Mouse (Mus musculus): ENCODE results near the gene Ddx58. TPM values are rescaled to one million over a fixed set of nuclear protein-coding genes. Genes with fewer than 3 reads are reported as not detected.

The Ddx58 gene
- polyA plus RNA-seq, 1 experiment from 2014 or later: 18.0 TPM

DNA sequence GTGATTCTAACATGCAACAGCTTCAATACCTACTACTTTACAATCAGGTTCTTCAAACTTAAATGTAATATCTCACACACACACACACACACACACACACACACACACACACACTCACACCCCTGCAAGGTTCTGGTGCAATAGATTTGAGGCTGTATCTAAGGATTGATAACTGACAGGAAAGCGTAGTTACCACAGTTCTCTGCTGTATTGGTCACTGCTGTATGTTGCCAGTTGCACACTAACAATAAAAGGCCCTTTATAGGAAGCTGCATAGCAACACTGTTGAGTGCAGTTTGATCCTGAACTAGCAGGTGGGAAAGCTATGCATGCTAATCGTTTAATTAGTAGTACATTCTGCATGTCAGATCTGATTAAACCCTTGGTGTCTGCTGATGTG, 44.3 kb downstream of the Ddx58 start:
- Histone ChIP-seq H3K4me1 (replicated peaks; ENCODE audit: control insufficient read depth, insufficient read depth, low read length) (no peaks in the 10 kb centered on the region), H3K4me2 (replicated peaks; ENCODE audit: low read depth) (no peak overlapping the region), H3K9ac (ENCODE audit: low read depth, low read length) (no peak overlapping the region), H3K27ac (ENCODE audit: low read depth, low read length) (no peak overlapping the region), H3K36me3 (ENCODE audit: control insufficient read depth, insufficient read depth) (peaks cover 77% of the 10 kb centered on the region), H3K9me3 (ENCODE audit: control insufficient read depth) (no peaks in the 10 kb centered on the region), H3K27me3 (replicated peaks; ENCODE audit: control insufficient read depth, insufficient read depth, low read length) (no peaks in the 10 kb centered on the region), H3K4me3 (ENCODE audit: low read depth, low read length) (no peak overlapping the region)
- no peak for ATAC-seq
- TF ChIP-seq CTCF (IDR thresholded peaks at IDR 0.05; ENCODE audit: low read depth): no peak
- 94% methylated on average over 2 of the region's 2 CpGs for WGBS

- no peak for ATAC-seq
- Histone ChIP-seq H3K27me3 (replicated peaks; ENCODE audit: control insufficient read depth, insufficient read depth, low read length) (no peaks in the 10 kb centered on the region), H3K4me1 (replicated peaks; ENCODE audit: control insufficient read depth, insufficient read depth, low read length) (no peaks in the 10 kb centered on the region), H3K36me3 (ENCODE audit: control insufficient read depth, insufficient read depth) (peaks cover 87% of the 10 kb centered on the region), H3K4me2 (replicated peaks; ENCODE audit: low read depth) (no peak overlapping the region), H3K4me3 (ENCODE audit: low read depth, low read length) (no peak overlapping the region), H3K27ac (ENCODE audit: low read depth, low read length) (no peak overlapping the region), H3K9me3 (ENCODE audit: control insufficient read depth) (no peaks in the 10 kb centered on the region), H3K9ac (ENCODE audit: low read depth, low read length) (no peak overlapping the region)
- WGBS: 91% methylated on average over 9 of the region's 9 CpGs
- no peak for TF ChIP-seq CTCF (IDR thresholded peaks at IDR 0.05; ENCODE audit: low read depth)
Measured at GRCm38 (mm10) chr4:40193461-40193860, 46.2 kb downstream of the Ddx58 start.

GRCm38 (mm10) chr4:40192246-40192645, 47.4 kb downstream of the Ddx58 start:
- Histone ChIP-seq H3K27ac (ENCODE audit: low read depth, low read length) (no peak overlapping the region), H3K4me3 (ENCODE audit: low read depth, low read length) (no peak overlapping the region), H3K4me2 (replicated peaks; ENCODE audit: low read depth) (no peak overlapping the region), H3K4me1 (replicated peaks; ENCODE audit: control insufficient read depth, insufficient read depth, low read length) (no peaks in the 10 kb centered on the region), H3K9me3 (ENCODE audit: control insufficient read depth) (no peaks in the 10 kb centered on the region), H3K27me3 (replicated peaks; ENCODE audit: control insufficient read depth, insufficient read depth, low read length) (no peaks in the 10 kb centered on the region), H3K36me3 (ENCODE audit: control insufficient read depth, insufficient read depth) (peaks cover 88% of the 10 kb centered on the region), H3K9ac (ENCODE audit: low read depth, low read length) (no peak overlapping the region)
- WGBS: 79% methylated on average over 2 of the region's 2 CpGs
- no peak for TF ChIP-seq CTCF (IDR thresholded peaks at IDR 0.05; ENCODE audit: low read depth)
- ATAC-seq: no peak

- no peaks in the 10 kb centered on the region for H3K4me1 ChIP-seq (replicated peaks; ENCODE audit: control insufficient read depth, insufficient read depth, low read length)
- H3K27ac ChIP-seq (ENCODE audit: low read depth, low read length): no peak overlapping the region
- H3K9ac ChIP-seq (ENCODE audit: low read depth, low read length): no peak overlapping the region
- no peaks in the 10 kb centered on the region for H3K27me3 ChIP-seq (replicated peaks; ENCODE audit: control insufficient read depth, insufficient read depth, low read length)
- H3K4me3 ChIP-seq (ENCODE audit: low read depth, low read length): no peak overlapping the region
- H3K36me3 ChIP-seq (ENCODE audit: control insufficient read depth, insufficient read depth): peaks cover 88% of the 10 kb centered on the region
- WGBS: 84% methylated on average over 7 of the region's 7 CpGs
- no peak for TF ChIP-seq CTCF (IDR thresholded peaks at IDR 0.05; ENCODE audit: low read depth)
- H3K9me3 ChIP-seq (ENCODE audit: control insufficient read depth): no peaks in the 10 kb centered on the region
- ATAC-seq: no peak
- no peak overlapping the region for H3K4me2 ChIP-seq (replicated peaks; ENCODE audit: low read depth)
Measured at GRCm38 (mm10) chr4:40187956-40188355, 51.7 kb downstream of the Ddx58 start.

DNA sequence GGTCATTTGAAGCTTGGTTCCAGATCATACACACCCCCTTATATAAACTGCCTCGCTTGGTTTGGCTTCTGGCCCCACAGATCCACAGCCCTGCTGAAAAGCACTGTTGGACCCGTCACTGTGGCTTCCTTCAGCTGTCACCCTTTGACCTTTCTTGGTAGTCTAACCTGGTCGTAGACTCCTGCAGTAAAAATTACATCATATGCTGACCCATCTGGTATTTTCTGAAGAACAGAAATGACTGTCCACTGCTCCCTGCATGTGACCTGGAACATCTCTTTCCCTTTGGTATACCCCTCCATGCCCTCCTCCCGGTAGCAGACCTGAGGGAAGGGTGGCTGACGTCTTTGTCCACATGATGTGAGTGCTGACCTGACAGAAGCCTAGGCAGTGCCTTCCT, 55.2 kb downstream of the Ddx58 start:
- Histone ChIP-seq H3K27me3 (replicated peaks; ENCODE audit: control insufficient read depth, insufficient read depth, low read length) (no peaks in the 10 kb centered on the region), H3K9ac (ENCODE audit: low read depth, low read length) (no peak overlapping the region), H3K4me2 (replicated peaks; ENCODE audit: low read depth) (no peak overlapping the region), H3K9me3 (ENCODE audit: control insufficient read depth) (no peaks in the 10 kb centered on the region), H3K36me3 (ENCODE audit: control insufficient read depth, insufficient read depth) (peaks cover 71% of the 10 kb centered on the region), H3K4me1 (replicated peaks; ENCODE audit: control insufficient read depth, insufficient read depth, low read length) (0 out of 2 replicates have a peak, but pooled peaks cover 4% of the 10 kb centered on the region), H3K27ac (ENCODE audit: low read depth, low read length) (no peak overlapping the region), H3K4me3 (ENCODE audit: low read depth, low read length) (no peak overlapping the region)
- no peak for TF ChIP-seq CTCF (IDR thresholded peaks at IDR 0.05; ENCODE audit: low read depth)
- no peak for ATAC-seq
- 70% methylated on average over 5 of the region's 5 CpGs for WGBS

DNA sequence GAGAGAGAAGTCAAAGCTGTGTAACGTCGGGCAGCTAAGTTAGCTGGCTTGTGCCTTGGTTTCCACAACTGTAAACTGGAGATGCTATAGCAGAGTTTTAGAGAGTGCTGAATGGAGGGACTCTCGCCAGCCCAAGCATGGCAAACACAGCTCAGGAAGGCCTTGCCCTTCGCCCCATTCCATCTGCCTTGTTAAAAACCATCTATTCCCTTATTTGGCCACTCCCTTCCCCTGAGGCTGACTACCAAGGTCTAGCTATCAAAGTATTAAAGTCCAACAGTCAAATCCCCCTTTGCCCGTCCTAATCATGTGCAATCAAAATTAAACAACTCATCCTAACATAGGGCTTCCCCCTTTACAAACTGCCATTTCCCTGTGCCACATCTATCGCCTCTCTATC, 55.8 kb downstream of the Ddx58 start:
- H3K4me2 ChIP-seq (replicated peaks; ENCODE audit: low read depth): no peak overlapping the region
- H3K4me1 ChIP-seq (replicated peaks; ENCODE audit: control insufficient read depth, insufficient read depth, low read length): 0 out of 2 replicates have a peak, but pooled peaks cover 4% of the 10 kb centered on the region
- no peak overlapping the region for H3K4me3 ChIP-seq (ENCODE audit: low read depth, low read length)
- WGBS: 82% methylated on average over 6 of the region's 6 CpGs
- no peak for TF ChIP-seq CTCF (IDR thresholded peaks at IDR 0.05; ENCODE audit: low read depth)
- H3K27me3 ChIP-seq (replicated peaks; ENCODE audit: control insufficient read depth, insufficient read depth, low read length): no peaks in the 10 kb centered on the region
- H3K9ac ChIP-seq (ENCODE audit: low read depth, low read length): no peak overlapping the region
- ATAC-seq: no peak
- peaks cover 69% of the 10 kb centered on the region for H3K36me3 ChIP-seq (ENCODE audit: control insufficient read depth, insufficient read depth)
- no peak overlapping the region for H3K27ac ChIP-seq (ENCODE audit: low read depth, low read length)
- H3K9me3 ChIP-seq (ENCODE audit: control insufficient read depth): no peaks in the 10 kb centered on the region

All from intestine, postnatal 0 days (tissue).